Mouse (Mus musculus): ENCODE measurements at regions not wholly inside any gene's neighbourhood (a gene's known extent, or its start where the extent isn't known, plus 50 kb on each side); places are given as distances from the start of the nearest gene placed in this dataset.

DNA sequence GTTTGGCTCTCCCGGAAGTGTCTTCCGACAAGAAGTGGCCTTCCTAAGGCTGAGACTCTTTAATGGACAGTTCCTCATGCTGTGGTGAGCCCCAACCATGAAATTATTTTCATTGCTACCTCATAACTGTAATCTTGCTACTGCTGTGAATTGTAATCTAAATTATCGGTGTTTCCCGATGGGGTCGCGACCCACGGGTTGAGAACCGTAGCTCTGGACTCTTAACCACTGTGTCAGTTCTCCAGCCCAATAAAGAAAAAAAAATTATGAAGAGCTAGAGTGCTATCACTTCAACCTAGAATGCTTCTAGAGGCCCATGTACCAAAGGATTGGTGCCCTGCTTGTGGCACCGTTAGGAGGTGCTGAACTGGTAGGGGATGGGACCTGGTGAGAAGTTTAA lies 66.7 kb upstream of the Slc38a2 start:
- TF ChIP-seq CTCF (IDR thresholded peaks at IDR 0.05; ENCODE audit: control insufficient read depth, insufficient read depth, insufficient read length) (no peak), MYOD1 (IDR thresholded peaks at IDR 0.05; ENCODE audit: control insufficient read depth, insufficient read length, low read depth) (no peak), USF1 (IDR thresholded peaks at IDR 0.05; ENCODE audit: low read depth) (no peak), FOSL1 (IDR thresholded peaks at IDR 0.05; ENCODE audit: insufficient read depth, low read length, poor library complexity, severe bottlenecking) (no peak), MAX (IDR thresholded peaks at IDR 0.05) (no peak), CEBPB (IDR thresholded peaks at IDR 0.05; ENCODE audit: low read depth) (no peak), MYOG (IDR thresholded peaks at IDR 0.05; ENCODE audit: control insufficient read depth, extremely low read depth, insufficient read length) (no peak)
- Histone ChIP-seq H3K27me3 (ENCODE audit: control insufficient read depth, insufficient read depth, insufficient read length) (no peaks in the 10 kb centered on the region), H3K79me3 (ENCODE audit: low read depth) (no peaks in the 10 kb centered on the region)

DNA sequence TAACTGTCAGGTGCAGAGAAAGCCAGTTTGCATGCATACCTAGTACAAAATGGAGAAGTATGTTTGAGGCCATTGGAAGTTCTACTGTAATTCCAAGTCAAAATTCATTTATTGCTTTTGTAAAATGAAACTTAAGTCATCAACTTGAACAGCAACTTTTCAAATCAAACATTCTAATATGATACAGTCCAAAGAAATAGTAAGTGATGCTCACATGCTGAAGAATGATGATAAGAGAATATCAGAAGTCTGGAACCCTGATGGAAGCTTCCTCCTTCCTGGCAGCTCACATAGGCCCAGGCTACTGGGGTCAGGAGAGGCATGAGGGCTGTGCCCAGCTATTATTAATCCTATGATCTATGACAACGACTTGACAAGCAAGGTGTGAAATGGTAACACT lies 64.1 kb upstream of the Slc38a2 start:
- Histone ChIP-seq H3K4me3 (ENCODE audit: insufficient read depth, poor library complexity, severe bottlenecking) (no peak overlapping the region), H3K27me3 (ENCODE audit: control insufficient read depth, insufficient read depth, insufficient read length) (no peaks in the 10 kb centered on the region), H3K36me3 (ENCODE audit: control insufficient read depth, insufficient read depth) (no peaks in the 10 kb centered on the region), H3ac (ENCODE audit: control insufficient read depth, insufficient read length, low read depth) (no peak overlapping the region), H3K79me3 (ENCODE audit: low read depth) (no peaks in the 10 kb centered on the region), H3K79me2 (ENCODE audit: control insufficient read depth, insufficient read depth) (no peaks in the 10 kb centered on the region)
- TF ChIP-seq MYOD1 (IDR thresholded peaks at IDR 0.05; ENCODE audit: control insufficient read depth, insufficient read length, low read depth) (no peak), CTCF (IDR thresholded peaks at IDR 0.05; ENCODE audit: control insufficient read depth, insufficient read depth, insufficient read length) (no peak), CEBPB (IDR thresholded peaks at IDR 0.05; ENCODE audit: low read depth) (no peak), MAX (IDR thresholded peaks at IDR 0.05) (no peak), MYOG (IDR thresholded peaks at IDR 0.05; ENCODE audit: control insufficient read depth, extremely low read depth, insufficient read length) (no peak), FOSL1 (IDR thresholded peaks at IDR 0.05; ENCODE audit: insufficient read depth, low read length, poor library complexity, severe bottlenecking) (no peak), USF1 (IDR thresholded peaks at IDR 0.05; ENCODE audit: low read depth) (no peak)

More for the DNA sequence above, 66.7 kb upstream of the Slc38a2 start:
- H3ac ChIP-seq (ENCODE audit: control insufficient read depth, insufficient read length, low read depth), result no peak overlapping the region
- H3K4me3 ChIP-seq (ENCODE audit: insufficient read depth, poor library complexity, severe bottlenecking), result no peak overlapping the region
- no peaks in the 10 kb centered on the region for H3K79me2 ChIP-seq (ENCODE audit: control insufficient read depth, insufficient read depth)
- H3K36me3 ChIP-seq (ENCODE audit: control insufficient read depth, insufficient read depth), result no peaks in the 10 kb centered on the region

DNA sequence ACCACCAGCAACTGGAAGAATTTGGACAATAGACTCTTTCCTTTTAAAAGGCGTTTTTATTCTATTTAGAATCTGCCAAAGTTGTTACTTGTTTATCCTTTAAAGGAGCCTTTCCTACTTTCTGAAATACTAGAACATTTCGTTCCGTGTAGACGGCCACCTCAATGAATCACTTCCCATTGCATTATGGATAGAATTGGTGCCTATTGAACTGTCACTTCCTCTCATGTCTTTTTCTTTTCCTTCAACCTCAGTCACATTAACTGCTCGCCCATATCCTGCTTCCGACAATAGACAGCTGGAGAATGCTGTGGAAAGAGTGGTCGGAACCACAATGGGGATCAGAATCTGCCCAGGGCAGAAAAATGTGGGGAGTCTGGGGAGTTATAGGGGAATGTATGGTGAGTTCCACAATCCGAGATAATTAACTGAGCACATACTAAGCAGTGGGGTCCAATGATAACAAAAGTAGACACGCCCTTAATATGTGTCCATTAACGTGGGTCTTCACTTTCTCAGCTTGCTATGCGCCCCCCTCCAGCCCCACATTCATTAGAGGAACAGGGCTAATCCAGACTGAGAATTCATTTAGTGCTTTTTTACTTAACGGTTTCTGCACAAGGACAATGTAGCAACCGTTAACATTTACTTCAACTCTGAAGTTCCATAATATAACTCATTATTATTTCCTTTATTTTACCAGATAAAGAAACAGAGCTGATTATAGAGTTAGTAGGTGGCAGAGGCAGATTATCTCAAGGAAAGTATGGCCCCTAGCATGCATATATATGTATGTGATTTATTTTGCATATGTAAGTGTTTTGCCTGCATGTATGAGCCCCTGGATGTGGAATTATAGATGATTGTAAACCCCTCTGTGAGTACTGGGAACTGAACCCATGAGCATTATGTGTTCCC lies 59.8 kb upstream of the Slc38a2 start:
- TF ChIP-seq MAX (IDR thresholded peaks at IDR 0.05) (no peak), MYOD1 (IDR thresholded peaks at IDR 0.05; ENCODE audit: control insufficient read depth, insufficient read length, low read depth) (no peak), MYOG (IDR thresholded peaks at IDR 0.05; ENCODE audit: control insufficient read depth, extremely low read depth, insufficient read length) (no peak), CEBPB (IDR thresholded peaks at IDR 0.05; ENCODE audit: low read depth) (no peak), FOSL1 (IDR thresholded peaks at IDR 0.05; ENCODE audit: insufficient read depth, low read length, poor library complexity, severe bottlenecking) (no peak), CTCF (IDR thresholded peaks at IDR 0.05; ENCODE audit: control insufficient read depth, insufficient read depth, insufficient read length) (no peak), USF1 (IDR thresholded peaks at IDR 0.05; ENCODE audit: low read depth) (no peak)
- Histone ChIP-seq H3K36me3 (ENCODE audit: control insufficient read depth, insufficient read depth) (no peaks in the 10 kb centered on the region), H3K79me2 (ENCODE audit: control insufficient read depth, insufficient read depth) (no peaks in the 10 kb centered on the region), H3K79me3 (ENCODE audit: low read depth) (no peaks in the 10 kb centered on the region), H3K4me3 (ENCODE audit: insufficient read depth, poor library complexity, severe bottlenecking) (no peak overlapping the region), H3ac (ENCODE audit: control insufficient read depth, insufficient read length, low read depth) (no peak overlapping the region), H3K27me3 (ENCODE audit: control insufficient read depth, insufficient read depth, insufficient read length) (no peaks in the 10 kb centered on the region)

DNA sequence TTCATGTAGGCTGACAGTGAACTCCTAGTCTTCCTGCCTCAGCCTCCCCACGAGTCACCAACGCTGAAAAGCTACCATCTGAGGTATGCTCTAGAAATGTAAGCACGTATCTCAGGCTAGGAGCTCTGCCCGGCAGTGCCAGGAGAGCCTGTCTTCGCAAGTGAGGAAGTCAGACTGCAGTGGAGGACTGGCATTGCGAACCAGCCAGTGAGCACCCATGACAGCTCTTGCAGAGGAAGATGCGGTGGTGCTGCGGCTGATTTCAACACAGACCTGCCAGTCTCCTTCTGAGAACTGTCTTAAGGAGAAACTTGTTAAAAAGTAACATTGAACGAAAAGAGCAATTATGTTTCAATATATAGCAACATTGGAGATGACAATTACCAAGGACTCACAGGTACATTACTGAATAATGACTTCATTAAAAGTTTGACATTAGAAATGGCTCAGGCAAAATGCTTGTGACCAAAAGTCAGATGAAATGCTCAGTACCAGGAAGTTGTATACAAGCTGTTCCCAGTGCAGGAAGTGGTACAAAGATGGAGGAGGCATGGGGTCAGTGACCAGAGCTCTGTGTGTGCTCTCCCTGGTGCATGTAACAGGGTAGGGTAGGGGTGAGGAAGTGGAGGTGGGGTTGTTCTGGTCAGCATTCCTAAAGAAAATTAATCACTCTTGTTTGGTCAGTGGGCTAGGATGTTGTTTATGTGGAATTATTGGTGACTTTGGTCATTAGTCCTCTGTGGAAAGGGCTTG lies 58.1 kb upstream of the Slc38a2 start:
- Histone ChIP-seq H3K79me2 (ENCODE audit: control insufficient read depth, insufficient read depth) (no peaks in the 10 kb centered on the region), H3K36me3 (ENCODE audit: control insufficient read depth, insufficient read depth) (no peaks in the 10 kb centered on the region), H3K4me3 (ENCODE audit: insufficient read depth, poor library complexity, severe bottlenecking) (no peak overlapping the region), H3K79me3 (ENCODE audit: low read depth) (no peaks in the 10 kb centered on the region), H3ac (ENCODE audit: control insufficient read depth, insufficient read length, low read depth) (no peak overlapping the region), H3K27me3 (ENCODE audit: control insufficient read depth, insufficient read depth, insufficient read length) (no peaks in the 10 kb centered on the region)
- no peak for TF ChIP-seq MAX (IDR thresholded peaks at IDR 0.05)
- TF ChIP-seq CEBPB (IDR thresholded peaks at IDR 0.05; ENCODE audit: low read depth), result no peak
- no peak for TF ChIP-seq CTCF (IDR thresholded peaks at IDR 0.05; ENCODE audit: control insufficient read depth, insufficient read depth, insufficient read length)
- TF ChIP-seq MYOD1 (IDR thresholded peaks at IDR 0.05; ENCODE audit: control insufficient read depth, insufficient read length, low read depth), result no peak
- no peak for TF ChIP-seq USF1 (IDR thresholded peaks at IDR 0.05; ENCODE audit: low read depth)
- TF ChIP-seq MYOG (IDR thresholded peaks at IDR 0.05; ENCODE audit: control insufficient read depth, extremely low read depth, insufficient read length), result no peak
- no peak for TF ChIP-seq FOSL1 (IDR thresholded peaks at IDR 0.05; ENCODE audit: insufficient read depth, low read length, poor library complexity, severe bottlenecking)

DNA sequence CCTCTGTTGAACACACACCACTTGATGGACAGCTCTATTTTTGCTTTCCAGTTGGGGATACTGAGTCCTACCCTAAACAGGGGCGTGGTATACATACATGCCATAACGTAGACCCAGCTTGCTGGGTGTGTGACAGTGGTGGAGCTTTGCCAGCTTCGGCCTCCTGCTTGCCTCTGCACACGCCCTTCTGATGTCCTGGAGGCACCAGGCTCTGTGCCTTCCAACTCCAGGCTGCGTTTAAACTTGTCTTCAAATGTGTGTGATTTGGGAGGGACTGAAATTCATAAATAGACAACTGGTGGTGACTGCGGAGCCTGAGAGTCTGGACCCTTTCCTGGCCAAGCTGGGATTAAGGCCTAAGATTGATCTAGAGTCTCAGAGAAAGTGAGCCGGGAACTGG lies 56.9 kb upstream of the Slc38a2 start:
- no peaks in the 10 kb centered on the region for H3K79me2 ChIP-seq (ENCODE audit: control insufficient read depth, insufficient read depth)
- H3K79me3 ChIP-seq (ENCODE audit: low read depth), result no peaks in the 10 kb centered on the region
- H3K36me3 ChIP-seq (ENCODE audit: control insufficient read depth, insufficient read depth), result no peaks in the 10 kb centered on the region

More for the DNA sequence above, 56.9 kb upstream of the Slc38a2 start:
- H3ac ChIP-seq (ENCODE audit: control insufficient read depth, insufficient read length, low read depth), result no peak overlapping the region
- H3K4me3 ChIP-seq (ENCODE audit: insufficient read depth, poor library complexity, severe bottlenecking), result no peak overlapping the region
- no peak for TF ChIP-seq CTCF (IDR thresholded peaks at IDR 0.05; ENCODE audit: control insufficient read depth, insufficient read depth, insufficient read length)
- TF ChIP-seq USF1 (IDR thresholded peaks at IDR 0.05; ENCODE audit: low read depth), result no peak
- no peak for TF ChIP-seq FOSL1 (IDR thresholded peaks at IDR 0.05; ENCODE audit: insufficient read depth, low read length, poor library complexity, severe bottlenecking)
- TF ChIP-seq MYOG (IDR thresholded peaks at IDR 0.05; ENCODE audit: control insufficient read depth, extremely low read depth, insufficient read length), result no peak
- no peak for TF ChIP-seq MAX (IDR thresholded peaks at IDR 0.05)
- TF ChIP-seq CEBPB (IDR thresholded peaks at IDR 0.05; ENCODE audit: low read depth), result no peak
- TF ChIP-seq MYOD1 (IDR thresholded peaks at IDR 0.05; ENCODE audit: control insufficient read depth, insufficient read length, low read depth), result no peak
- H3K27me3 ChIP-seq (ENCODE audit: control insufficient read depth, insufficient read depth, insufficient read length), result no peaks in the 10 kb centered on the region
